In genomic region chr4:98500182-98500581, GRCm38 (mm10) we compare ENCODE assay signal across 11 mouse cellular contexts.
DNase-seq lines count a peak whose midpoint lies in the region; ATAC-seq and TF ChIP-seq lines count a peak whose summit lies in the region.
"Had no signal": no experiment of that assay in that cellular context is flagged by ENCODE, and none has a peak within 500 bp of the region (broad histone marks: within the 10 kb centered on the region; RNA-seq: fewer than 3 reads in every experiment).

No protein-coding gene starts in this region.

- 77% methylated on average over 5 of the region's 5 CpGs for WGBS in heart, embryonic 10.5 days
- WGBS in spleen, adult 2 months, result 69% methylated on average over 5 of the region's 5 CpGs
- WGBS in hindbrain, embryonic 13.5 days, result 73% methylated on average over 5 of the region's 5 CpGs

- H3K4me3 ChIP-seq in heart, embryonic 10.5 days, result no peak overlapping the region
- no peak overlapping the region for H3K4me3 ChIP-seq in spleen, adult 2 months (ENCODE audit: extremely low read depth, insufficient read depth, insufficient read length)
- no peak overlapping the region for H3K4me3 ChIP-seq in hindbrain, embryonic 13.5 days
- H3K4me3 ChIP-seq: limb, embryonic 13.5 days had no signal

- H3K9ac ChIP-seq in hindbrain, embryonic 13.5 days, result no peak overlapping the region
- H3K9ac ChIP-seq: limb, embryonic 13.5 days had no signal

- H3K9me3 ChIP-seq in heart, embryonic 10.5 days, result no peaks in the 10 kb centered on the region
- H3K9me3 ChIP-seq in hindbrain, embryonic 13.5 days, result no peaks in the 10 kb centered on the region
- H3K9me3 ChIP-seq: limb, embryonic 13.5 days had no signal

- H3K36me3 ChIP-seq in heart, embryonic 10.5 days, result peaks cover 5% of the 10 kb centered on the region
- H3K36me3 ChIP-seq in spleen, adult 2 months (ENCODE audit: control insufficient read depth, insufficient read depth, low read length), result peaks cover 4% of the 10 kb centered on the region; the same call in 1 of the 2 replicates
- peaks cover 5% of the 10 kb centered on the region; the same call in 1 of the 2 replicates for H3K36me3 ChIP-seq in hindbrain, embryonic 13.5 days

- no peaks in the 10 kb centered on the region for H3K27me3 ChIP-seq in heart, embryonic 10.5 days (ENCODE audit: insufficient read depth, poor library complexity, severe bottlenecking)
- no peaks in the 10 kb centered on the region for H3K27me3 ChIP-seq in spleen, adult 2 months (ENCODE audit: control insufficient read depth, insufficient read depth, low read length)
- H3K27me3 ChIP-seq in hindbrain, embryonic 13.5 days, result no peaks in the 10 kb centered on the region
- H3K27me3 ChIP-seq: limb, embryonic 13.5 days had no signal

- TF ChIP-seq CTCF in spleen, adult 2 months (IDR thresholded peaks at IDR 0.05; ENCODE audit: extremely low read depth, insufficient read depth, insufficient read length, insufficient replicate concordance), result peak; percentile 34; the same call in 1 of the 2 replicates

- H3K4me2 ChIP-seq in hindbrain, embryonic 13.5 days, result no peak overlapping the region
- H3K4me2 ChIP-seq: limb, embryonic 13.5 days had no signal

- ATAC-seq in granulocyte monocyte progenitor cell, adult 5-6 weeks (replicated peaks; ENCODE audit: poor library complexity, severe bottlenecking), result peak; percentile 70
- no peak for ATAC-seq in hindbrain, embryonic 13.5 days (ENCODE audit: low FRiP score)

- no peaks in the 10 kb centered on the region for H3K4me1 ChIP-seq in heart, embryonic 10.5 days
- no peaks in the 10 kb centered on the region for H3K4me1 ChIP-seq in spleen, adult 2 months (ENCODE audit: control insufficient read depth, insufficient read depth, insufficient read length)
- no peaks in the 10 kb centered on the region for H3K4me1 ChIP-seq in hindbrain, embryonic 13.5 days (replicated peaks)
- H3K4me1 ChIP-seq: limb, embryonic 13.5 days had no signal

- peak; percentile 58 for DNase-seq in heart, embryonic 10.5 days (ENCODE audit: low spot score)
- DNase-seq in heart, postnatal 4 days, result no peak
- peak in 1 of 2 experiments; percentile 7 for DNase-seq in spleen, adult 2 months (ENCODE audit: low read depth in 1 of 2, low spot score in 2 of 2)
- DNase-seq in spleen, postnatal 36 days (ENCODE audit: low spot score in 2 of 2), result no peak
- DNase-seq in thymus, postnatal 25 days, result peak; percentile 32
- no peak for DNase-seq in Muller cell, postnatal 12 days (ENCODE audit: inconsistent ontology term)
- DNase-seq: cerebellum, adult 18-20 months; heart, postnatal 14 days had no signal

- no peak overlapping the region for H3K27ac ChIP-seq in heart, embryonic 10.5 days
- no peak overlapping the region for H3K27ac ChIP-seq in spleen, adult 2 months (ENCODE audit: insufficient read depth, low read length)
- no peak overlapping the region for H3K27ac ChIP-seq in hindbrain, embryonic 13.5 days
- H3K27ac ChIP-seq: limb, embryonic 13.5 days had no signal

- no peak for TF ChIP-seq POLR2A in spleen, adult 2 months (IDR thresholded peaks at IDR 0.05; ENCODE audit: low read depth, low read length)

Comparison
In these comparisons a context has a peak if more than half of its experiments do, and no peak if none do; other contexts are left out.
1. DNase-seq: peak in heart, embryonic 10.5 days (single experiment) and thymus, postnatal 25 days (single experiment); none in heart, postnatal 4 days (single experiment), spleen, postnatal 36 days (0 of 2) and Muller cell, postnatal 12 days (single experiment).